Mouse (Mus musculus) CH12.LX (cell line): Measurements from ENCODE around the gene Kcnn4.

Source experiments
- CTCF ChIP-seq, 2 experiments: IDR thresholded peaks in 1 of 2; conservative IDR thresholded peaks in 1 of 2; 2 replicates each; pipeline ENCODE4 v1.5.1; 2011 to 2012; ENCODE audit warnings: low read depth in 2 of 2, low read length in 2 of 2, improper control_type of control experiment in 1 of 2, inconsistent platforms in 1 of 2, mild to moderate bottlenecking in 1 of 2, moderate library complexity in 1 of 2
- EP300 ChIP-seq: IDR thresholded peaks from 2 replicates; pipeline ENCODE4 v1.6.1; 2011; ENCODE audit warnings: low read length, improper control_type of control experiment
- NELFE ChIP-seq: IDR thresholded peaks from 2 replicates; pipeline ENCODE4 v1.6.1; 2011; ENCODE audit warnings: low read depth, low read length, improper control_type of control experiment
- ZKSCAN1 ChIP-seq: IDR thresholded peaks from 2 replicates; pipeline ENCODE4 v1.6.1; 2012; ENCODE audit warnings: low read depth, inconsistent platforms, low read length, improper control_type of control experiment, borderline replicate concordance

GRCm38 (mm10) chr7:24410123-24410522 is 40.1 kb downstream of the Kcnn4 start:
- TF ChIP-seq CTCF (conservative IDR thresholded peaks at IDR 0.05 in 1 of 2, IDR thresholded peaks at IDR 0.05 in 1 of 2; ENCODE audit: low read depth in 2 of 2, low read length in 2 of 2) = no peak
- TF ChIP-seq NELFE = no peak
- TF ChIP-seq ZKSCAN1 = no peak
- no peak for TF ChIP-seq EP300
